Mouse (Mus musculus): ENCODE measurements at regions not wholly inside any gene's neighbourhood (a gene's known extent, or its start where the extent isn't known, plus 50 kb on each side); places are given as distances from the start of the nearest gene placed in this dataset.
A peak's percentile ranks its signal among the peaks of the same experiment; 100 is the strongest.

DNA sequence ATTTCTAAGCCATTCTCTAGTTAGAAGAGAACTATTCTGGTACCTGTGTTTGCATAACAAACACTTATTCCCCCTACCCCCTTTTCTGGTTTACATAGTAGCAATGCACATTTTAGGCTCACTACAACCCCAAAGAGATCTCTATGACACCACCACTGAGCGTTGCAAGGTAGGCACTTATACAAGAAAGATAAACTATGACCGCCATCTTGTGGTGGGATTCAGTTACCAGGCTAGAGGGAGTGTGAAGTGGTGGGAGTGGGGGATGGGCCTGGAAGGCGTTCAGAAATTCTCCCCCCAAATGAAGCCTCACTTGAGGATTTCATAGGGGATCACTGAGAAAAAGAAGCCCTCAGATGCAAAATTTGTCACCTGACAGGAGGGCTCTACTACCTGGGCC lies 64.4 kb upstream of the Fst start:
- H3K27ac ChIP-seq: no peak overlapping the region
- H3K4me2 ChIP-seq (replicated peaks): no peak overlapping the region
- WGBS: 21% methylated on average over 3 of the region's 3 CpGs
- no peaks in the 10 kb centered on the region for H3K36me3 ChIP-seq
- no peaks in the 10 kb centered on the region for H3K9me3 ChIP-seq
- H3K4me3 ChIP-seq (replicated peaks): no peak overlapping the region
- 0 out of 2 replicates have a peak, but pooled peaks have one; percentile 74 for ATAC-seq
- H3K27me3 ChIP-seq: peaks cover 3% of the 10 kb centered on the region; the same call in 1 of the 2 replicates
- H3K4me1 ChIP-seq (replicated peaks): no peaks in the 10 kb centered on the region
- H3K9ac ChIP-seq (replicated peaks): no peak overlapping the region

GRCm38 (mm10) chr13:114526856-114527255 lies 68.1 kb upstream of the Fst start:
- 34% methylated on average over 9 of the region's 9 CpGs for WGBS
- peaks cover 3% of the 10 kb centered on the region; the same call in 1 of the 2 replicates for H3K27me3 ChIP-seq
- no peak overlapping the region for H3K27ac ChIP-seq
- peak; percentile 56 for ATAC-seq
- H3K4me1 ChIP-seq (replicated peaks): no peaks in the 10 kb centered on the region
- H3K4me3 ChIP-seq (replicated peaks): no peak overlapping the region
- no peaks in the 10 kb centered on the region for H3K36me3 ChIP-seq
- no peak overlapping the region for H3K4me2 ChIP-seq (replicated peaks)
- no peaks in the 10 kb centered on the region for H3K9me3 ChIP-seq
- no peak overlapping the region for H3K9ac ChIP-seq (replicated peaks)

DNA sequence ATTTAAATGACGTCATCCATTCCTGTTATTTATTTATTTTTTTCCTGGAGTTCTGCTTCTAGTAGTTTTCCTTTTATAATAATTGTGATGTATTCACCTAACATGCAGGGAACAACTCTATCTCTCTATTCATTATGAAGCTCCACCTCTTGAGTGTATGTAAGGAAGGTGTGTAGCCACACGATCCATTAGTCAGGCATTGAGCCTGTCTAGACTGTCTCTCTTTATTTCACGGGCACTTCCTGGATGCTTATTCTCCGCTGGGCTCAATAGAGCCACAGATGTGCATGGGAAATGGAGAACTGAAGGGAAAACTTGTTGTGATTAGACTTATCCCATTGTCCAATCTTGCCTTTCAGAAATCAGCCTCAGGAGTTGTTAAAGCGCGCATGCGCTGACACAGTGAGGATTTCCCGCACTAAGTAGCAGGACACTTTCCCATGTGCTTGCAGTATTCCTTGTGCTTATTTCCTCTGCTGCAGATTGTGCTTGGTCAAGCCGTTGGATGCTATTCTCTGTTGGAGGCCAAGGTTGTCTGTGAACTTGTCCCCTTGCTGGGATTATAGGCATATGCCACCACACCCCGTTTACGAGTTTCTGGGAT lies 71.5 kb upstream of the Fst start:
- WGBS: 51% methylated on average over 11 of the region's 11 CpGs

GRCm38 (mm10) chr13:114531780-114532179 lies 73.0 kb upstream of the Fst start:
- Histone ChIP-seq H3K36me3 (no peaks in the 10 kb centered on the region), H3K9ac (replicated peaks) (no peak overlapping the region), H3K9me3 (no peaks in the 10 kb centered on the region), H3K4me1 (replicated peaks) (peaks cover 6% of the 10 kb centered on the region), H3K4me2 (replicated peaks) (no peak overlapping the region), H3K27me3 (peaks cover 3% of the 10 kb centered on the region; the same call in 1 of the 2 replicates), H3K27ac (no peak overlapping the region), H3K4me3 (replicated peaks) (no peak overlapping the region)
- ATAC-seq: no peak
- WGBS: 29% methylated on average over 5 of the region's 5 CpGs

More for the DNA sequence above, 71.5 kb upstream of the Fst start:
- H3K9ac ChIP-seq (replicated peaks): no peak overlapping the region
- H3K4me3 ChIP-seq (replicated peaks): no peak overlapping the region
- ATAC-seq: 0 out of 2 replicates have a peak, but pooled peaks have one; percentile 55
- no peak overlapping the region for H3K27ac ChIP-seq
- H3K27me3 ChIP-seq: peaks cover 3% of the 10 kb centered on the region; the same call in 1 of the 2 replicates
- no peaks in the 10 kb centered on the region for H3K36me3 ChIP-seq
- H3K4me2 ChIP-seq (replicated peaks): peak overlapping the region; percentile 28; the same call in 1 of the 2 replicates
- peaks cover 6% of the 10 kb centered on the region for H3K4me1 ChIP-seq (replicated peaks)
- no peaks in the 10 kb centered on the region for H3K9me3 ChIP-seq

- Histone ChIP-seq H3K9ac (replicated peaks) (no peak overlapping the region), H3K4me1 (replicated peaks) (peaks cover 6% of the 10 kb centered on the region), H3K9me3 (no peaks in the 10 kb centered on the region), H3K27ac (no peak overlapping the region), H3K4me2 (replicated peaks) (no peak overlapping the region), H3K27me3 (peaks cover 3% of the 10 kb centered on the region; the same call in 1 of the 2 replicates), H3K4me3 (replicated peaks) (no peak overlapping the region), H3K36me3 (no peaks in the 10 kb centered on the region)
- 32% methylated on average over 8 of the region's 8 CpGs for whole genome bisulfite sequencing
- ATAC-seq: peak; percentile 40; the same call in 1 of the 2 replicates
These were observed 73.8 kb upstream of the Fst start for GRCm38 (mm10) chr13:114532393-114533097.

- WGBS: 49% methylated on average over 3 of the region's 3 CpGs
- Histone ChIP-seq H3K4me2 (replicated peaks) (no peak overlapping the region), H3K36me3 (no peaks in the 10 kb centered on the region)
These were observed 75.8 kb upstream of the Fst start for GRCm38 (mm10) chr13:114534591-114534990.

GRCm38 (mm10) chr13:114535721-114536120 lies 77.0 kb upstream of the Fst start:
- WGBS: 89% methylated on average over 1 of the region's 1 CpGs
- ATAC-seq: no peak
- peaks cover 6% of the 10 kb centered on the region for H3K4me1 ChIP-seq (replicated peaks)

More at GRCm38 (mm10) chr13:114534591-114534990, 75.8 kb upstream of the Fst start:
- no peaks in the 10 kb centered on the region for H3K9me3 ChIP-seq
- no peak overlapping the region for H3K27ac ChIP-seq
- peaks cover 6% of the 10 kb centered on the region for H3K4me1 ChIP-seq (replicated peaks)
- ATAC-seq: no peak
- no peak overlapping the region for H3K4me3 ChIP-seq (replicated peaks)
- no peaks in the 10 kb centered on the region for H3K27me3 ChIP-seq
- H3K9ac ChIP-seq (replicated peaks): no peak overlapping the region

GRCm38 (mm10) chr13:114571731-114572130 lies 113.0 kb upstream of the Fst start:
- 71% methylated on average over 3 of the region's 3 CpGs for WGBS
- no peak for ATAC-seq
- H3K9me3 ChIP-seq: 0 out of 2 replicates have a peak, but pooled peaks cover 4% of the 10 kb centered on the region

More at GRCm38 (mm10) chr13:114535721-114536120, 77.0 kb upstream of the Fst start:
- Histone ChIP-seq H3K27me3 (no peaks in the 10 kb centered on the region), H3K4me2 (replicated peaks) (no peak overlapping the region), H3K36me3 (no peaks in the 10 kb centered on the region), H3K9ac (replicated peaks) (no peak overlapping the region), H3K9me3 (no peaks in the 10 kb centered on the region), H3K27ac (no peak overlapping the region), H3K4me3 (replicated peaks) (no peak overlapping the region)

DNA sequence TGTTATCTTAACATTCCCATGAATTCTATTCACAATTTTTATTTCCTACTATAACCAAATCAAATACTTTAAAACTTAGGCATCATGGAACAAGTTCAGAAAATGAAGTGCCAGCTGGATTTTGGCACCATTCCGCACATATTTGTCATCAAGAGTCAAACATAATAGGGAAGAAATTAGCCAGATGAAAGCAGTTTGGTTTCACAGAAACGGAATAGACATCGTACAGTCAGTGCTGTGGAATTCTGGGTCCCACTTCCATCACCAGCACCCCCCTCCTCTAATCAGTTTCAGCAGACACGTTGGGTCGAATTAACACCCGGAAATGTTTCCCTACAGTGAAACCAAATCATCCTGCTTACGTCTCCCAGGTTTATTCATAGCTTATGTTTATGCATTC lies 125.8 kb upstream of the Fst start:
- Histone ChIP-seq H3K9me3 (no peaks in the 10 kb centered on the region), H3K4me2 (replicated peaks) (no peak overlapping the region), H3K36me3 (no peaks in the 10 kb centered on the region), H3K9ac (replicated peaks) (no peak overlapping the region), H3K4me1 (replicated peaks) (no peaks in the 10 kb centered on the region), H3K27me3 (no peaks in the 10 kb centered on the region), H3K4me3 (replicated peaks) (no peak overlapping the region), H3K27ac (no peak overlapping the region)
- WGBS: 81% methylated on average over 7 of the region's 7 CpGs
- ATAC-seq: no peak

More at GRCm38 (mm10) chr13:114571731-114572130, 113.0 kb upstream of the Fst start:
- Histone ChIP-seq H3K27me3 (no peaks in the 10 kb centered on the region), H3K27ac (no peak overlapping the region), H3K9ac (replicated peaks) (no peak overlapping the region), H3K4me2 (replicated peaks) (no peak overlapping the region), H3K4me1 (replicated peaks) (no peaks in the 10 kb centered on the region), H3K4me3 (replicated peaks) (no peak overlapping the region), H3K36me3 (no peaks in the 10 kb centered on the region)

- 92% methylated on average over 2 of the region's 2 CpGs for WGBS
These were observed 128.9 kb upstream of the Fst start for GRCm38 (mm10) chr13:114587621-114588020.

GRCm38 (mm10) chr13:114603341-114603740 lies 144.6 kb upstream of the Fst start:
- WGBS: 90% methylated on average over 13 of the region's 13 CpGs

More at GRCm38 (mm10) chr13:114587621-114588020, 128.9 kb upstream of the Fst start:
- H3K27me3 ChIP-seq: no peaks in the 10 kb centered on the region
- no peak overlapping the region for H3K4me3 ChIP-seq (replicated peaks)
- no peaks in the 10 kb centered on the region for H3K9me3 ChIP-seq
- H3K9ac ChIP-seq (replicated peaks): no peak overlapping the region
- no peaks in the 10 kb centered on the region for H3K36me3 ChIP-seq
- ATAC-seq: no peak
- H3K4me2 ChIP-seq (replicated peaks): no peak overlapping the region
- no peaks in the 10 kb centered on the region for H3K4me1 ChIP-seq (replicated peaks)
- H3K27ac ChIP-seq: no peak overlapping the region

DNA sequence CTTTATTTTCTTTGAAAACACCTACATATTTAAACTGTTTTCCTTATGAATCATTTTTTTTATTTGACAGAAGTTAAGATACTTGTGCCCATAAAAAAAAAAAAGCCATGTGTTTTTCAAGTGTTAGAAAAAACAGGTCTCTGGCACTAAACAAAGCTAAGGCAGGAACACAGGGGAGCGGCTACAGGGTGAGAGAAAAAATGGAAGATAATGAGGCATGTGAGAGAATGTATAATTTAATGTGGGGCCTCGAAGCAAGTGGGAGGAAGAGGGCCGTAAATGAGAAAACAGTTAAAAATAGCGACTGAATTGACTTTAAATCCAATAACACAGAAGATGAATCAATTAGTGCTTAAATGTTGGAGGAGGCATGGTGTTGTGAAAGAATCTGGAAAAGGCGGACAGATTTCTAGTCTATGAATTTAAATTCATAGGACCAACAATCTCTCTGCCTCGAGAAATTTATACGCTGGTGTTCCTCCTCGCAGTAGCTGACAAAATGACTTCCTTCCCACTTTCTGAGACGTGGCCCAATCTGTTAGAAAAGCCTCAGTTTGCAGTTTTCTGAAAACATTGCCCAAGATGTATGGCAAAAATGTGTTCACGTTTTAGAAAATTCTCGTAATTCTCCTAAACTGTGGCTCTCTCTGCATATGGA lies 145.4 kb upstream of the Fst start:
- 79% methylated on average over 11 of the region's 11 CpGs for WGBS
- Histone ChIP-seq H3K36me3 (no peaks in the 10 kb centered on the region), H3K27ac (no peak overlapping the region), H3K9ac (replicated peaks) (no peak overlapping the region), H3K4me3 (replicated peaks) (no peak overlapping the region), H3K4me2 (replicated peaks) (no peak overlapping the region), H3K27me3 (no peaks in the 10 kb centered on the region), H3K9me3 (no peaks in the 10 kb centered on the region), H3K4me1 (replicated peaks) (no peaks in the 10 kb centered on the region)
- ATAC-seq: no peak

More at GRCm38 (mm10) chr13:114603341-114603740, 144.6 kb upstream of the Fst start:
- Histone ChIP-seq H3K9me3 (no peaks in the 10 kb centered on the region), H3K4me2 (replicated peaks) (no peak overlapping the region), H3K36me3 (no peaks in the 10 kb centered on the region), H3K4me1 (replicated peaks) (no peaks in the 10 kb centered on the region), H3K27me3 (no peaks in the 10 kb centered on the region), H3K9ac (replicated peaks) (no peak overlapping the region), H3K4me3 (replicated peaks) (no peak overlapping the region), H3K27ac (no peak overlapping the region)
- no peak for ATAC-seq

All from midbrain, embryonic 13.5 days (tissue).